13 mouse cellular contexts compared by ENCODE assay signal in the genomic region with DNA sequence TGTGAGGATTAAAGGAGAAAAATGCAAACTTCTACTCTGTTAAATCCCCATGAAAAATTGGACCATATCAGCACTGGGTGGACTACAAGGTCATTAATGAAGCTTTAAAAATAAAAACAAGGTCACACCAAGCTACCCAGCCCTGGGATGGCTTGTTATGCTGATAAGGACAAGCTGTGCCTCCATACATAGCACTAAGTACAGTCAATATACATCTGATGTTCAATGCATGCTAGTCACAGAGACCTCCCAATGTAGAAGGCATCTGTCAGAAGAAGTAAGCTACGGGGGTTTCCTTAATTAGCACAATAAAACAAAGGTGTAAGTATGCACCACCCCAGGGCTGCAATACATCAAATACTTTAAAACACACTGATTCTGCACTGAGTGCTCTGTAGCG.
"Had no signal": no experiment of that assay in that cellular context is flagged by ENCODE, and none has a peak within 500 bp of the region (broad histone marks: within the 10 kb centered on the region; RNA-seq: fewer than 3 reads in every experiment).

No protein-coding gene starts in this region.

- H3K27me3 ChIP-seq: midbrain, embryonic 15.5 days; neural tube, embryonic 12.5 days; stomach, embryonic 15.5 days had no signal

- H3K4me3 ChIP-seq: midbrain, embryonic 15.5 days; neural tube, embryonic 12.5 days; stomach, embryonic 15.5 days had no signal

- DNase-seq: lung, adult 18-20 months; lung, embryonic 14.5 days; lung, postnatal 10 days; lung, postnatal 4 days; right cerebral cortex, postnatal 14 days; thymus, adult 2 months; thymus, postnatal 25 days; thymus, postnatal 4 days had no signal

- H3K4me2 ChIP-seq: lung, embryonic 14.5 days; midbrain, embryonic 11.5 days; midbrain, embryonic 15.5 days; neural tube, embryonic 12.5 days; stomach, embryonic 15.5 days had no signal

- H3K4me1 ChIP-seq: neural tube, embryonic 12.5 days had no signal

- H3K36me3 ChIP-seq: midbrain, embryonic 15.5 days; neural tube, embryonic 12.5 days; stomach, embryonic 15.5 days had no signal

- ATAC-seq: midbrain, embryonic 15.5 days had no signal

- H3K9me3 ChIP-seq: midbrain, embryonic 15.5 days; neural tube, embryonic 12.5 days; stomach, embryonic 15.5 days had no signal

- H3K9ac ChIP-seq: lung, embryonic 14.5 days; midbrain, embryonic 15.5 days; neural tube, embryonic 12.5 days; stomach, embryonic 15.5 days had no signal

- H3K27ac ChIP-seq: midbrain, embryonic 15.5 days; neural tube, embryonic 12.5 days; stomach, embryonic 15.5 days; stomach, postnatal 0 days had no signal
